Mouse (Mus musculus) lung, postnatal 0 days (tissue): ENCODE data around the gene Ppp2r5b.

ENCODE experiments used
- CTCF ChIP-seq: IDR thresholded peaks from 2 replicates; pipeline ENCODE4 v1.5.1; 2016; ENCODE audit warnings: antibody characterized with exemption, mild to moderate bottlenecking
- EP300 ChIP-seq: IDR thresholded peaks from 2 replicates; pipeline ENCODE4 v1.6.1; 2016; ENCODE audit warnings: antibody characterized with exemption, mild to moderate bottlenecking, control low read depth

- TF ChIP-seq CTCF (no peak), EP300 (no peak)
These were observed 28.5 kb upstream of the Ppp2r5b start for GRCm38 (mm10) chr19:6264200-6264599.
